Mouse (Mus musculus): ENCODE data around the gene Prrt1.

Prrt1 gene

GRCm38 (mm10) chr17:34652546-34652945 lies 23.2 kb downstream of the Prrt1 start:
- DNase-seq, result no peak

DNA sequence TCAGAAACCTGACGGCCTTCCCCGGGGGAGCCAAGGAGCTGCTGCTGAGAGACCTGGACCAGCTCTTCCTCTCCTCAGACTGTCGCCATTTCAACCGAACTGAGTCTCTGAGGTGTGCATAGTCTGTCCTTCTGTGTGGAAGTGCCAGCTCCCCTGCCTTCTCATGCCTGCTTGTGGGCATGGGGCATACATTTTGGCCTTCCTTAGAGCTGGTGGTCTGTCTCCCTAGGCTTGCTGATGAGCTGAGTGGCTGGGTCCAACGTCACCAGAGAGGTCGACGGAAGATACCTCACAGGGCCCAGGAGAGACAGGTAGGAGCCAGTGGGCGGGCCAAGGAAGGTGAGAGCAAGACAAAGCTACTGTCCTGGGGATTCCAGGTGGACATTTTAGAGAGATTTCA lies 23.7 kb downstream of the Prrt1 start:
- no peak for DNase-seq

DNA sequence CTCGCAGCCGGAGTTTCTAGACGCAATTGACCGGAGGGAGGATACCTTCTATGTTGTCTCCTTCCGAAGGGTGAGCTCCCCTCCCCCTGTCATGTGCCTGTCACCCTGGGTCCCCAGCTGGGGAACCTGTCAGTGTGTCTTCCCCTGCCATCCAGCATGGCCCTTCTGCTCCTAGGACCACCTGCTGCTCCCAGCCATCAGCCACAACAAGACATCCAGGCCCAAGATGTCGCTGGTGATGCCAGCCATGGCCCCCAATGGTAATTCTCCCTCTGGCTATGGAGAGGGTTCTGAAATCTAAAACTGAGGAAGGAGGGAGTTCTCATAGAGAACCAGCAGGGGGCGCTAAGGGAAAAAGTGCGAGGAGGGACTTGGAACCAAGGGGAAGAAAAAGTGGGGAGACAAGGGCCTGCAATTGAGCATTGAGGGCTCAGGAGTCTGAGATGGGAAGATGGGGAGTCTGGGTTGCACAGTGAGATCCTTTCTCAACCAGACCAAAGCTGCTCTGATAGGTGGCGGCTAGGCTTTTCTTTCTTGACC lies 24.5 kb downstream of the Prrt1 start:
- DNase-seq, result peak; percentile 68

DNA sequence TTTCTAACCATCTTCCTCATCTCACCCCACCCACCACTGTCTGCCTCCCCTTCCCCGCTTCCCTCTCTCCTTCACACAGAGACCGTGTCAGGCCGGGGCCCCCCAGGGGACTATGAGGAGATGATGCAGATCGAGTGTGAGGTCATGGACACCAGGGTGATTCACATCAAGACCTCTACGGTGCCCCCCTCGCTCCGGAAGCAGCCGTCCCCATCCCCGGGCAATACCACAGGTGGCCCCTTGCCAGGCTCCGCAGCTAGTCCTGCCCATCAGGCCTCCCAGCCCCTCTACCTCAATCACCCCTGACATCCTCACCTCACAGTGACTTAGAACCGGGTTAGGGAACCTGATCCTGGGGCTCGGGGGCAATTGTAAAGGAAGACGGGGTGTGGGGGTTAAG lies 25.1 kb downstream of the Prrt1 start:
- peak; percentile 35 for DNase-seq

- DNase-seq, result no peak
These were observed 25.8 kb downstream of the Prrt1 start for GRCm38 (mm10) chr17:34655160-34655559.

DNA sequence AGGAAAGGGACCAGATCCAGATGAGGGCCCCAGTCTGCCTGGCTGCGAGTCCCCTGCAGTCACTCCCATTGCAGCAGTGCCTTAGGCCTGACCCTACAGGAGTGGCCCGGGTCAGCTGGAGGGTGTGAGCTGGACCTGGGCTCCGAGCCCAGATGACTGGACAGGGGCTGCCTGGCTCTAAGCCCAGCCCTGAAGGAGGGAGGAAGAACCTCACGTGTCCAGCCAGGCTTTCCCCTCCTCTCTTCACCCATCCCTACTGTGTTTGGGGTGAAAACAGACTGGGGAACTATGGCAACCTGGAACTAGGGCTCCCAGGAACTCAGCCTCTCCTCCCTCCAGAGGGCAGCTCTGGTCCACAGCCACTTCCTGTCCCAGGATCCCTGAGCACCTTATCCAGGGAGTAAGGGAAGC lies 26.3 kb downstream of the Prrt1 start:
- DNase-seq, result peak; percentile 59

DNA sequence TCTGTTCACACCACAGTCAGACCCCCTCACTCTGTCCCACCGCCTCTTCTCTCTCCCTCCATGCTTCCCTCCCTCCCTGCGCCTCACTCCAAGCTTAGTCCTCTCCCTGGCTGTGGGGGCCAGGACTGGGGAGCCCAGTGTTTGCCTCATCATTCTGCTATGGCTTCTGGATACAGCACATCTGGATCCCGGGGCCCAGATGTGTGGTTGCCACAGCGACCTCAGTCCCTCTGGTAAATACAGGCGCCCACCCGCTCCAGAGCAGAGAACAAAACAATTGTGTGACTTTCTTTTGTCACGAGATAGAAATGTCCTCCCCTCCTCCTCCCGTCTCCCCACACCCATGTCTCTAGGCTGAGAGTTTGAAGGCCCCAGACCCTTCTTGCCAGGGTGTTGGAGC lies 27.3 kb downstream of the Prrt1 start:
- DNase-seq, result no peak

- DNase-seq, result no peak
These were observed 27.9 kb downstream of the Prrt1 start for GRCm38 (mm10) chr17:34657271-34657670.

- DNase-seq, result no peak
These were observed 28.8 kb downstream of the Prrt1 start for GRCm38 (mm10) chr17:34658145-34658544.

DNA sequence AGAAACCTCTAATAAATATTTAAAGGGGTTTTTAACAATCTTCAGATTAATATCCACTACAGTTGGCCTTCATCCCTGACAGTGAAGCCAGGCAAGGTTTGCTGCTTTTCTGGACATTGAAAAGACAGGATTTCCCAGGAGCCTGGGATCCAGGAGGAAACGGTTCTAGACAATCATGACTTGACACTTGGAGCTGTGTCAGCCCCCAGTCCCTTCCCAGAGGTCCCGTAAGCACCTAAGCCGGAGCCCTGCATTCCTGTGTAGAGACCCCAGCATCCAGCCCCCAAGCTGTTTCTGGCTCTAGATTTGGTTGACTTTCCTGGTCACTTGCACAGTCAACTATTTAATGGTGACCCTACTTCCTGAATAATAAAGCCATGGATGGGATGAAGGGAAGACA lies 29.3 kb downstream of the Prrt1 start:
- DNase-seq, result no peak

DNA sequence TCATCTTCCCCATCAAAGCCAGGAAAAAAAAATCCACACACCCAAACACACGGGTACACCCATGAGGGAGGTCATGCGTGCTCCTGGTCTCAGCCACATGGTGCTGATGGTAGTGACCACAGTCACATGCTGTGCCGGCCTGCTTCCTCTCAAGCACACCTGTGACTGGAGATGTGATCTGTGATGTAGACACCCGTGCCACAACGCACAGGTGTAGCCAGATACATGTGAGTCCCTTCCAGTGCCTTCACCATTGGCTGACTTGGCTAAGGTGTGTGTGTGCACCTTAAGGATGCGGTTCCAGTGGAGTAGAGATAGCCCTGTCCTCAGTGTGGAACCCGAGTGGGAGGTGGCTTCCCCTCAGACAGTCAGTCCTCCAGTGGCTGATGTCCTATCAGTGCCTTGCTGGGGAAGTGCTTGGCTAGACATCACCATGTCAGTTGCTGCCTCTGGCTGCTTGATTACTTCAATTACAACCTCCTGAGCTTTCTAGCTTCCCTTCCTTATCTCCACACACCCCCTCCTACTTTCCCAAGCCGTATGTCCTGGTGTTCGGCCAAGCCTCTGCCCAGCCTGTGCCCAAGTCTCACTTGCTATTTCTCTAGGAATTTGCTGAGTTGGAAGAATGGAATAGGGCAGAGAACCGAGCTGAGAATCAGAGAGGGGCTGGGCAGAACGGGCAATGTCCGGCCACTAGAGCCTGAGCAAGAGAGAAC lies 30.0 kb downstream of the Prrt1 start:
- no peak for DNase-seq

GRCm38 (mm10) chr17:34659897-34660214 lies 30.5 kb downstream of the Prrt1 start:
- no peak for DNase-seq

GRCm38 (mm10) chr17:34660259-34660820 lies 31.0 kb downstream of the Prrt1 start:
- no peak for DNase-seq

DNA sequence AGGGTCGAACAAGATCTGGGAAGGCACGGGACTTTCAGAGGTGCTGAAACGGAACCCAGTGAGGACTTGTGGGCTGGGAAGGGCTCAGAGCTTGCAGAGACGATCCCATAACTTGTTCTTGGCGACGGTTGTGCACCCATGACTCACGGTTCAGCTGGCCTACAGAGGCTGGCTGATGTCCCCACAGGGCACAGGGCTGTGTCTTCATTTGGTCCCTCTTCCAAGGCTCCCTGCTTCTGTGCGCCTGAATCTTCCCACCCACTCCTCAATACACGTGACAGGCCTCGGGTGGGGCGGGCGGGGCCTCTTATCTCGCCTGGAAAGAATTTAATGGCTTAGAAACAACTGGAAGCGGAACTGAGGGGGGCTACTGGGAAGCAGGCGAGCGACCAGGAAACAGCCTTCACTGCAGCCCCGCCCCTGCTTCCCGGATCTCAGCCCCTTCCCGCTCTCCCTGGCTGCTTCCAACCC lies 31.8 kb downstream of the Prrt1 start:
- DNase-seq, result no peak

GRCm38 (mm10) chr17:34662468-34662867 lies 33.1 kb downstream of the Prrt1 start:
- no peak for DNase-seq

DNA sequence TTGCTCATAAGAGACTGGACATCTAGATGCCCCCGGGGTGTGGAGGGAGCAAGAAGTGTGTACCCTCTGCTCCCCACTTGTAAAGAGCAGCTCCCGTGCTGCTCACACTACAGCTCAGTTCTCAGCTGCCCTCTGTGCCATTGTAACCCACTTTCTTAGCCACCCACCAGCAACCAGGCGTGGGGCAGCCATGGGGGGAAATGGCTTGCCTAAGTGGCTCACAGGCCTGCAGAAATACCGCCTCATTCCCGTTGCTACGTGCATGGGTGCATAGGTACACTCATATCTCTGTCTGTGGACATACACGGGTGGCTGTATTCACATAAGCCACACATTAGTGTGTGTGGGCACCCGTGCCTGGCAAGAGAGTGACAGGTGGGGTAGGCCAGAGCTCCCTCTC lies 33.6 kb downstream of the Prrt1 start:
- DNase-seq, result no peak

DNA sequence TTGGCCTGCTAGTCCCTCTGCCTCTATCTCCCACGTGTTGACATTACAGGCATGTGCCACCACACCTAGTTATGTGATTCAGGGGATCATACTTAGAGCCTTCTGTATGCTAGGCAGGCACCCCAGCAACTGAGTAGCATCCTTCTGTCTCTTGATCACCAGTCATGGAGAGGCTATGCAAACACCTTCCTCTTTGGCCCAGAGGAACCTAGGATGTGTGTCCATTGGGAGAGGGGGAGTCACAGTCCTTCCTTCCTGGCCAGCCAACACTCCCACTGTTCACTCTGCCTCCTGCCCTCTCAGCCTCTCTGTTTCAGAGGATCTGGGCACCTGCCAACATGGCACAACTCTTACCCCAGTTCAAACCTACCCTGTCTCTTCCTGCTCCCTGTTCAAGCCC lies 34.2 kb downstream of the Prrt1 start:
- DNase-seq, result no peak

DNA sequence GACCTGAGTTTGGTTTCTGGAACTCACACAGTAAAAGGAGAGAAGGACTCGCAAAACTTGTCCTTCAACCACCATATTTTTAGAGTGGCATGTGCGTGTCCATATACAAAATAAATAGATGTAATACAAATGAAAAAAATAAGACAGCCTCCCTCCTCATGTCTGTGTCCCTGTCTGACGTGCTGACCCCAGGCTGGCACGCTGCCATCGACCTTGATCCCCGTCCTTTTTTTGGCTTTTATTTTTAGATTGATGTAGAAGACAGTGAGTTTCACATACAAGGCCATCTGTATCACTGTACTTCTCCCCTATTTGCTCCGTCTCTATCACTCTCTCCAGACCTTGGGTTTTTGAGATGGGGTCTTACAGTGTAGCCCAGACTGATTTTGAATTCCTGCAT lies 35.1 kb downstream of the Prrt1 start:
- no peak for DNase-seq

GRCm38 (mm10) chr17:34670235-34670634 lies 40.9 kb downstream of the Prrt1 start, which contains the start of gene Tnxb:
Tnxb (plus strand) TSS chr17:34670535.
- DNase-seq, result no peak

DNA sequence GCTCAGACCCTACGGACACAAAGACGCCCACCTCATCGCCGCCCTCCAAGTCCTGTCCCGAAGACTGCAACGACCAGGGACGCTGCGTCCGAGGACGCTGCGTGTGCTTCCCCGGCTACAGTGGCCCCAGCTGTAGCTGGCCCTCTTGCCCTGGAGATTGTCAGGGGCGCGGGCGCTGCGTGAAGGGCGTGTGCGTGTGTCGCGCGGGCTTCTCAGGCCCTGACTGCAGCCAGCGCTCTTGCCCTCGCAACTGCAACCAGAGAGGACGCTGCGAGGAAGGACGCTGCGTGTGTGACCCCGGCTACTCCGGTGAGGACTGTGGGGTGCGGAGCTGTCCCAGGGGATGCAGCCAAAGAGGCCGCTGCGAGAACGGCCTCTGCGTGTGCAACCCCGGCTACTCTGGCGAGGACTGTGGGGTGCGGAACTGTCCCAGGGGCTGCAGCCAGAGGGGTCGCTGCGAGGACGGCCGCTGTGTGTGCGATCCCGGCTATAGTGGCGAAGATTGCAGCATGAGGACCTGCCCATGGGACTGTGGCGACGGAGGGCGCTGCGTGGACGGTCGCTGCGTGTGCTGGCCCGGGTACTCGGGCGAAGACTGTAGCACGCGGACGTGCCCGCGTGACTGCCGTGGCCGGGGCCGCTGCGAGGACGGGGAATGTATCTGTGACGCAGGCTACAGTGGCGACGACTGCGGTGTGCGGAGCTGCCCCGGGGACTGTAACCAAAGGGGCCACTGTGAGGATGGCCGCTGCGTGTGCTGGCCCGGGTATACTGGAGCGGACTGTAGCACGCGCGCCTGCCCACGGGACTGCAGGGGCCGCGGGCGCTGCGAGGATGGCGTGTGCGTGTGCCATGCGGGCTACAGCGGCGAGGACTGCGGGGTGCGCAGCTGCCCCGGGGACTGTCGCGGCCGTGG lies 42.1 kb downstream of the Prrt1 start:
- DNase-seq, result no peak

DNA sequence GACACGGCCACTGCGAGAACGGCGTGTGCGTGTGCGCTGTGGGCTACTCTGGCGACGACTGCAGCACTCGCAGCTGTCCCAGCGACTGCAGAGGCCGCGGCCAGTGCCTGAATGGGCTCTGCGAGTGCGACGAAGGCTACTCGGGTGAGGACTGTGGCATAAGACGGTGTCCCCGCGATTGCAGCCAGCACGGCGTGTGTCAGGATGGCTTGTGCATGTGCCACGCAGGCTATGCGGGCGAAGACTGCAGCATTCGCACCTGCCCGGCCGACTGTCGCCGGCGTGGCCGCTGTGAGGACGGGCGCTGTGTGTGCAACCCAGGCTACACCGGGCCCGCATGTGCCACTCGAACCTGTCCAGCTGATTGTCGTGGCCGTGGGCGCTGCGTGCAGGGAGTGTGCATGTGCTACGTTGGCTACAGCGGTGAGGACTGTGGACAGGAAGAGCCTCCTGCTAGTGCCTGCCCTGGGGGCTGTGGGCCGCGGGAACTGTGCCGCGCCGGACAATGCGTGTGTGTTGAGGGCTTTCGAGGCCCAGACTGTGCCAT lies 43.0 kb downstream of the Prrt1 start:
- DNase-seq, result no peak

DNA sequence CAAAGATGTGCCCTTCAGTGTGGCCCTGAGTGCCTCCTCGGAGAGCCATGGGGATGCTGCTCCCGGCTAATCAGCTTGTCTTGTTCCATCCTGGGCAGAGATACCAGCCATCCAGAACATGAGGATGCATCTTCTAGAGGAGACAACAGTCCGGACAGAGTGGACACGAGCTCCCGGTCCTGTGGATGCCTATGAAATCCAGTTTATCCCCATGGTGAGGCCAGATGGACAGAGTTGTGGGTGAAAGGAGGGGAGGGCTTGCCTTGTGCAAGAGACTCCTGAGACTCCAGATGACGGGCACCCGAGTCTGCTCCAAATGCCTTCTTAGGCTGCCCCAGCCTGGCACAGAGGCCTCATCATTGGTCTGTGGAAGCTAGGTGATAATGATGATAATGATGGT lies 43.8 kb downstream of the Prrt1 start:
- no peak for DNase-seq

DNA sequence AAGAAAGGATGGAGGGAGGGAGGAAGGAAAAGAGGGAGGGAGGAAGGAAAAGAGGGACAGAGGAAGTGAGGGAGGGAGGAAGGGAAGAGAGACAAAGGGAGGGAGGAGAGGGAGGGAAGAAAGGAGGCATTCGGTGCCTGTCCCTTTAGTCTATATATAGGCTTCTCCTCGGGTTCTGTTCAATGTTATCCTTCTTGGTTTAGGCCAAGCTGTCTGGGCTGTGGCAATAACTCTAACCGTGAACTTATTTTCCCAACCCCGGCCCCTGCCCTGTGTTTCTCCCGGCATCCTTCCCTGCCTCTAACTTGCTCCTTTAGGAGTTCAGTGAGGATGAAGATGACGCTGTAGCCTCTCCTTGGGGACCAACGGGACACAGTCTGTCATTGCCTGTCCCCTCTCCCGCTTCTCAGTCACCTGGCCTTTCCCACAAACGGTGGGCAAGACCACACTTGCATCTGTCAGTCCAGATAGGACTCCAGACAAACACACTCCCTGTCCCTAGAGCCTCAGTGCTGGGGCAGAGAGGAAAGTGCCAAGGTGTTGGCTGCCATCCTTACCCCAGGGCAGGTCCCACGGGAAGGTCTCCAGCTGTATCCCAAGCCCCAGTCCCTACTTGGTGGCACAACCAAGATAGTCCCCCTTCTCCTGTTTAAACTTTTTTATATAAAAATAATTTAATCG lies 45.3 kb downstream of the Prrt1 start:
- DNase-seq, result no peak

Data from right cerebral cortex, postnatal 14 days (tissue).